Mouse (Mus musculus) embryonic facial prominence, embryonic 11.5 days (tissue): ENCODE data around the gene Zfp949. TPM values are rescaled to one million over a fixed set of nuclear protein-coding genes. Genes with fewer than 3 reads are reported as not detected.

ENCODE experiments used
- ATAC-seq: fragments of 200-750 bp; cut with Nextera tagmentation; replicated peaks from 2 replicates; pipeline ENCODE4 v1.8.0; 2017; ENCODE audit warnings: low read depth; ENCODE audit not compliant: insufficient number of reproducible peaks, low FRiP score, low TSS enrichment
- DNase-seq: peaks from one replicate; pipeline ENCODE4 v3.0.0-alpha.2; 2015; ENCODE audit warnings: low spot score
- H3K27ac ChIP-seq: fragments of 300-500 bp; sonication (generic); replicated peaks from 2 replicates; pipeline ENCODE4 v1.5.1; 2014; ENCODE audit warnings: mild to moderate bottlenecking, low read depth, low read length, control low read depth
- H3K27me3 ChIP-seq: fragments of 300-500 bp; sonication (generic); 2 replicates; pipeline ENCODE4 v1.6.1; 2014; ENCODE audit warnings: mild to moderate bottlenecking, low read length, moderate library complexity, mixed read lengths; ENCODE audit not compliant: control insufficient read depth, insufficient read depth
- H3K36me3 ChIP-seq: fragments of 300-500 bp; sonication (generic); replicated peaks from 2 replicates; pipeline ENCODE4 v1.6.1; 2014; ENCODE audit warnings: low read depth, mild to moderate bottlenecking, low read length, moderate library complexity, mixed read lengths; ENCODE audit not compliant: control insufficient read depth, insufficient read depth
- H3K4me1 ChIP-seq: fragments of 300-500 bp; sonication (generic); 2 replicates; pipeline ENCODE4 v1.6.1; 2014; ENCODE audit warnings: low read length, mixed read lengths; ENCODE audit not compliant: control insufficient read depth, insufficient read depth
- H3K4me2 ChIP-seq: fragments of 300-500 bp; sonication (generic); 2 replicates; pipeline ENCODE4 v1.6.1; 2014; ENCODE audit warnings: low read depth, mild to moderate bottlenecking, control low read depth, low read length, moderate library complexity
- H3K4me3 ChIP-seq: fragments of 300-500 bp; sonication (generic); 2 replicates; pipeline ENCODE4 v1.5.1; 2014; ENCODE audit warnings: low read depth, low read length, control low read depth
- H3K9ac ChIP-seq: fragments of 300-500 bp; sonication (generic); replicated peaks from 2 replicates; pipeline ENCODE4 v1.6.1; 2014; ENCODE audit warnings: mild to moderate bottlenecking, control low read depth, low read length
- H3K9me3 ChIP-seq: fragments of 300-500 bp; sonication (generic); replicated peaks from 2 replicates; pipeline ENCODE4 v1.6.1; 2016; ENCODE audit warnings: mild to moderate bottlenecking, low read length, inconsistent platforms, mixed read lengths; ENCODE audit not compliant: control insufficient read depth
- WGBS: fragments of 180-500 bp; shearing (Covaris S2); extraction: QIAGEN DNeasy Blood & Tissue Kit; methylation state at CpG from one replicate; pipeline ENCODE4 v1.1.7; 2014; 5-methylcytosine and 5-hydroxymethylcytosine counted together
- polyA plus RNA-seq: library from polyadenylated mRNA; unstranded; fragments of >200 nt; fragmentation: Nextera tagmentation; extraction: Ambion mirVana; gene quantifications from 2 replicates; pipeline ENCODE4 v1.2.1, GENCODE M21; 2014

Zfp949 gene
- polyA plus RNA-seq, 1 experiment from 2014 or later = 8.2 TPM

GRCm38 (mm10) chr9:88528736-88529135 is 19.1 kb upstream of the Zfp949 start:
- Histone ChIP-seq H3K4me3 (no peak overlapping the region), H3K9ac (no peak overlapping the region), H3K4me2 (no peak overlapping the region), H3K36me3 (no peaks in the 10 kb centered on the region), H3K27ac (no peak overlapping the region), H3K4me1 (no peaks in the 10 kb centered on the region), H3K27me3 (no peaks in the 10 kb centered on the region), H3K9me3 (no peaks in the 10 kb centered on the region)
- WGBS = 84% methylated on average over 5 of the region's 5 CpGs
- ATAC-seq = no peak
- DNase-seq = no peak

GRCm38 (mm10) chr9:88529571-88529970 is 18.2 kb upstream of the Zfp949 start:
- H3K36me3 ChIP-seq = no peaks in the 10 kb centered on the region
- no peak overlapping the region for H3K4me3 ChIP-seq
- 84% methylated on average over 3 of the region's 3 CpGs for WGBS
- no peak overlapping the region for H3K27ac ChIP-seq
- no peaks in the 10 kb centered on the region for H3K27me3 ChIP-seq
- no peaks in the 10 kb centered on the region for H3K9me3 ChIP-seq
- H3K9ac ChIP-seq = no peak overlapping the region
- H3K4me1 ChIP-seq = no peaks in the 10 kb centered on the region
- no peak for ATAC-seq
- no peak for DNase-seq
- no peak overlapping the region for H3K4me2 ChIP-seq

GRCm38 (mm10) chr9:88529979-88530580 is 17.7 kb upstream of the Zfp949 start:
- Histone ChIP-seq H3K4me1 (no peaks in the 10 kb centered on the region), H3K27ac (no peak overlapping the region)
- ATAC-seq = no peak

GRCm38 (mm10) chr9:88534093-88534492 is 13.7 kb upstream of the Zfp949 start:
- ATAC-seq = no peak

More at GRCm38 (mm10) chr9:88529979-88530580, 17.7 kb upstream of the Zfp949 start:
- Histone ChIP-seq H3K4me3 (no peak overlapping the region), H3K36me3 (no peaks in the 10 kb centered on the region), H3K9ac (no peak overlapping the region), H3K27me3 (no peaks in the 10 kb centered on the region), H3K4me2 (no peak overlapping the region), H3K9me3 (no peaks in the 10 kb centered on the region)
- 76% methylated on average over 5 of the region's 5 CpGs for WGBS
- no peak for DNase-seq

GRCm38 (mm10) chr9:88539546-88540224 is 8.1 kb upstream of the Zfp949 start:
- Histone ChIP-seq H3K4me2 (no peak overlapping the region), H3K4me3 (no peak overlapping the region), H3K27ac (no peak overlapping the region), H3K9me3 (no peaks in the 10 kb centered on the region), H3K9ac (no peak overlapping the region), H3K27me3 (no peaks in the 10 kb centered on the region), H3K4me1 (no peaks in the 10 kb centered on the region), H3K36me3 (no peaks in the 10 kb centered on the region)
- ATAC-seq = no peak
- WGBS = 82% methylated on average over 5 of the region's 5 CpGs
- DNase-seq = no peak

More at GRCm38 (mm10) chr9:88534093-88534492, 13.7 kb upstream of the Zfp949 start:
- H3K4me2 ChIP-seq = no peak overlapping the region
- H3K27me3 ChIP-seq = no peaks in the 10 kb centered on the region
- H3K4me3 ChIP-seq = no peak overlapping the region
- H3K9me3 ChIP-seq = no peaks in the 10 kb centered on the region
- no peak overlapping the region for H3K27ac ChIP-seq
- DNase-seq = no peak
- H3K36me3 ChIP-seq = no peaks in the 10 kb centered on the region
- H3K9ac ChIP-seq = no peak overlapping the region
- no peaks in the 10 kb centered on the region for H3K4me1 ChIP-seq
- 89% methylated on average over 5 of the region's 5 CpGs for WGBS

GRCm38 (mm10) chr9:88542816-88543215 is 5.0 kb upstream of the Zfp949 start:
- DNase-seq (peak; percentile 35), ATAC-seq (no peak)
- Histone ChIP-seq H3K4me2 (no peak overlapping the region), H3K4me3 (no peak overlapping the region), H3K4me1 (no peaks in the 10 kb centered on the region), H3K9ac (no peak overlapping the region), H3K27ac (no peak overlapping the region), H3K36me3 (no peaks in the 10 kb centered on the region), H3K9me3 (no peaks in the 10 kb centered on the region), H3K27me3 (no peaks in the 10 kb centered on the region)
- WGBS = 30% methylated on average over 2 of the region's 2 CpGs

GRCm38 (mm10) chr9:88545534-88545933 is 2.3 kb upstream of the Zfp949 start:
- Histone ChIP-seq H3K4me1 (no peaks in the 10 kb centered on the region), H3K9ac (no peak overlapping the region), H3K4me2 (no peak overlapping the region), H3K36me3 (no peaks in the 10 kb centered on the region), H3K27me3 (no peaks in the 10 kb centered on the region), H3K4me3 (no peak overlapping the region), H3K9me3 (no peaks in the 10 kb centered on the region), H3K27ac (no peak overlapping the region)
- DNase-seq = peak; percentile 46
- WGBS = 36% methylated on average over 3 of the region's 3 CpGs
- no peak for ATAC-seq

- Histone ChIP-seq H3K4me3 (no peak overlapping the region), H3K27me3 (no peaks in the 10 kb centered on the region), H3K9ac (no peak overlapping the region), H3K4me1 (no peaks in the 10 kb centered on the region), H3K27ac (no peak overlapping the region), H3K36me3 (no peaks in the 10 kb centered on the region), H3K4me2 (no peak overlapping the region), H3K9me3 (no peaks in the 10 kb centered on the region)
- 7% methylated on average over 2 of the region's 2 CpGs for WGBS
- DNase-seq (peak; percentile 79), ATAC-seq (no peak)
Measured at GRCm38 (mm10) chr9:88546166-88546565, 1.7 kb upstream of the Zfp949 start.
